Mouse (Mus musculus): ENCODE results near the gene Gm16485. TPM values are rescaled to one million over a fixed set of nuclear protein-coding genes. Genes with fewer than 3 reads are reported as not detected.

The Gm16485 gene
- total RNA-seq (2023) = not detected in 4 replicates

DNA sequence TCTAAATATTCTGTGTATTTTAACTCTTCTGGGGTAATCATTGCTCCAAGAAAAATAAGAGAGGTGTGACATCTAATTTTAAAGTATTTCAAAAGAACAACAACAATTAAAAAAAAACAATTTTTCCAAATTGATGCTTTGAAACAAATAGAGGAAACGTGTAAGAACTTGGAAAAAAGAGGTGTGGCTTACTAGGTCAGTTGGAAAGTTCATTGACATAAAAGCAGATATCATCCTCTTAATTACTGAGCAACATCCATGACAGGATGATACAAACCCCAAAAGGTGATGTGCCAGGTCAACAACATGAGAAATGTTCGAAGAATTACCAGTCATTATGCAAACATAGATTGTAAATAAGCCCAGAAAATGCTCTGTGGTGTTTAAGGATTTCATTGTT, at the start of gene Gm16485:
Gene Gm16485, plus strand, starts transcription at position 301 of the 400 bp plus-strand sequence.

Other genes starting within 250 kb of the Gm16485 start
- gene Pgr, start 72.0 kb upstream of the Gm16485 start, total RNA-seq (2023) = not detected in 4 replicates

Data from B cell, adult 62 days (primary cell).